Mouse (Mus musculus): ENCODE results near the gene 1700030K09Rik.
A peak's percentile ranks its signal among the peaks of the same experiment; 100 is the strongest.

The 1700030K09Rik gene

DNA sequence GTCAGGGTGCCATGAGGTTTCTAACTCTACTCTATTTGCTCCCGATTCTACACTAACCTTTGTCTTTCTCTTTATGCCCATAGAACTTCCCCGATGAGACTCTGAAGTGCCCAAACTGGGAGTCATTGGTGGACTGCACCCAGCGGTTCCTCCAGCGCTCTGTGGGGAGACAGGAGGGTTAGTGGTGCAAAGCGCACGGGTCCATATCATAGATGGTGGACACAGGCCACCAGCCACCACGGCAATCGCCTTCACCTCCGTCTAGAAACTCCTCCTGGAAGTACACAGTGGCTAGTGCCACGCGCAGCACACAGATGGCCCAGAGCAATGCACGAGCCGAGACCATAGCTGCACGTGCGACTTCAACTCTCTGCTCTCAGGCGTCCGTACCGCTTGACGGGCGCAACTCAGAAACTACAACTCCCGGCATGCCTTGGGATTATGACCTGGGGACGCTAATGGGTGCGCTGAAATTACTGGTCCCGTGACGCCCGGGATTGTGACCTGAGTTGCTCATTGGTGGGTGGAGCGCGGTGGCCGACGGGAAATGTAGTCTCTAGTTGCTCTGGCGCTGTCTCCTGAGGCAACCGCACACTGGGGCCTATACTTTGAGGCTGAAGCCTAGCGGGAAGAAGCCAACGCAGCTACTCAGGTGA is at the start of gene 1700030K09Rik, which contains the start of gene Calr3:
Gene 1700030K09Rik (plus strand): TSS at position 543 of the 656 bp plus-strand sequence.
Gene Calr3 (minus strand): TSS at position 533 of the 656 bp plus-strand sequence.
- DNase-seq: peak; percentile 100

GRCm38 (mm10) chr8:72401381-72401780 is 42.3 kb upstream of the 1700030K09Rik start:
- no peak for DNase-seq

GRCm38 (mm10) chr8:72402981-72403380 is 40.7 kb upstream of the 1700030K09Rik start:
- no peak for DNase-seq

- peak; percentile 11 for DNase-seq
These were observed 35.8 kb upstream of the 1700030K09Rik start for GRCm38 (mm10) chr8:72407878-72408277.

- DNase-seq: no peak
These were observed 34.2 kb upstream of the 1700030K09Rik start for GRCm38 (mm10) chr8:72409443-72409842.

- peak; percentile 12 for DNase-seq
These were observed 29.8 kb upstream of the 1700030K09Rik start for GRCm38 (mm10) chr8:72413839-72414238.

DNA sequence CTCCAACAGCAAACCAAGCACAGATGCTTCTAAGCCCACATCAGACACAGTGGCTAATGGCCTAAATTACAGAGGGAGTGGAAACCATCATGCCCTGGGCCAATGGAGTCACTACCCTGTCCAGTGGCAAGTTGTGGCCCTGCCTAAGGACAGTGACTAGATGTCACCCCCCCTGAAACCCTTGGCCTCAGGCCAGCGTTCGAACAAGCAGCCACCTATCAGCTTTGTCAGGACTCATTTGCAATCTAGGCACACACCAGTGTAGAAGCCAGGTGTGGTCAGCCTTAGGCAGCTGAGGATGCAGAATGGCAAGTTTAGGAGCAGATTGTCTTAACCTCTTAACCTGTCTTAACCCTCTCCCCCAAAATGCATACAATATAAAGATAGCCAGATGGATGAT is 28.4 kb upstream of the 1700030K09Rik start:
- no peak for DNase-seq

DNA sequence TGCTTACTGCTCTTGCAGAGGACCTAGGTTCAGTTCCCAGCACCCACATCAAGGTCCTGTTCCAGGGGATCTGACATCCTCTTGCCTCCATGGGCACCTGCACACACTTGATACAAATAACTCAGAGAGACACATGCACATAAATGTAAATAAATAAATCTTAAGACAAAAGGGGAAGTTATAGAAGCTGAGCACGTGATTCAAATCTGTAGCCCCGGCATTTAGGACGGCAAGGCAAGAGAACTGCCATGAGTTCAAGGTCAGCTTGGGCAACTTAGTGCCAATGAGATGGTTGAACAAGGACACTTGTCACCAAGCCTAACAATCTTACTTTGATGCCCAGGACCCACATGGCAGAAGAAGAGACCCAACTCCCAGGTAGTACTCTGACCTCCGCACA is 25.6 kb upstream of the 1700030K09Rik start:
- DNase-seq: no peak

GRCm38 (mm10) chr8:72420571-72421361 is 22.9 kb upstream of the 1700030K09Rik start:
- DNase-seq: peak; percentile 48

GRCm38 (mm10) chr8:72421362-72422335 is 22.0 kb upstream of the 1700030K09Rik start, which contains the start of gene Eps15l1:
Eps15l1 (minus strand) TSS chr8:72421460.
- DNase-seq: peak; percentile 100

GRCm38 (mm10) chr8:72422926-72423325 is 20.8 kb upstream of the 1700030K09Rik start:
- no peak for DNase-seq

GRCm38 (mm10) chr8:72429676-72430075 is 14.0 kb upstream of the 1700030K09Rik start:
- DNase-seq: peak; percentile 39

DNA sequence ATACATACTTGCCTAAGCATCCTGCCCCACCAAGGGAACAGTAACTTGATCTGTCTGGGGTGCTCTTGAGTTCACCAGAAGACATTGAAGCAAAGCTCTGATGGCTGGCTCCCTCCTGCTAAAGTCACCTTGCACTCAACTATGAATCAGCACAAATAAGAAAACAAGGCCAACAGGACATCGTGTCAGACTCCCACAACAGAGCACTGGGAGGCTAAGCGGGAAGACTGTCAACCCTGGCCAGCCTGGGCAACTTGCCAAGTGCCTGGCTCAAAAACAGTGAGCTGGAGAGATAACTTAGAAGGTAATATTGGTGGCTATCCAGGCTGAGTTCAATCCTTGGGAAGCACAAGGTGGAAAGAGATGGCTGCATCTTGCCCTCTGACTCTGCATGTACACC is 8.7 kb upstream of the 1700030K09Rik start:
- DNase-seq: peak; percentile 36

- DNase-seq: peak; percentile 50
These were observed 5.2 kb upstream of the 1700030K09Rik start for GRCm38 (mm10) chr8:72438248-72439015.

- no peak for DNase-seq
These were observed 292 bp downstream of the 1700030K09Rik start for GRCm38 (mm10) chr8:72443994-72444350.

GRCm38 (mm10) chr8:72445071-72445470 is 1.4 kb downstream of the 1700030K09Rik start:
- DNase-seq: no peak

GRCm38 (mm10) chr8:72451516-72451915 is 7.8 kb downstream of the 1700030K09Rik start:
- no peak for DNase-seq

GRCm38 (mm10) chr8:72453904-72454303 is 10.2 kb downstream of the 1700030K09Rik start:
- DNase-seq: no peak

GRCm38 (mm10) chr8:72455317-72455716 is 11.6 kb downstream of the 1700030K09Rik start:
- no peak for DNase-seq

DNA sequence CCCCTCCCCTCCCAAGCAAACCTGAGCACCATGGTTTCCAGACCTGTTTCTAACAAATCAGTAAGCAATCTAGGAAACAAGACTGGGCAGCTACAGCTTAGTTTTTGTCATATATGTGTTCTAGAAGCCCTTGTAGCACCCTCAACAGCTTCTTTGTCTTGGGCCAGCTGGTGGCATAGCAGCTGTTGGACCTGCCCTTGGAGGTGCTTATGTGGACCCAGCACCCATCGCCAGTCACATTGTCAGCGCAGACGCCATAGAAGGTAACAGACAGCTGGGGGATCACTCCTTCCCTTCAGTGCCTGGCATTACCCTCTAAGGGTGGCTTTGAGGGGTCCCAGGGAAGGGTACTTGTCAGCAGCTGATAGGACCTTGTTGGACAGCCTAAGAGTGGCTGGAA is 14.1 kb downstream of the 1700030K09Rik start:
- no peak for DNase-seq

DNA sequence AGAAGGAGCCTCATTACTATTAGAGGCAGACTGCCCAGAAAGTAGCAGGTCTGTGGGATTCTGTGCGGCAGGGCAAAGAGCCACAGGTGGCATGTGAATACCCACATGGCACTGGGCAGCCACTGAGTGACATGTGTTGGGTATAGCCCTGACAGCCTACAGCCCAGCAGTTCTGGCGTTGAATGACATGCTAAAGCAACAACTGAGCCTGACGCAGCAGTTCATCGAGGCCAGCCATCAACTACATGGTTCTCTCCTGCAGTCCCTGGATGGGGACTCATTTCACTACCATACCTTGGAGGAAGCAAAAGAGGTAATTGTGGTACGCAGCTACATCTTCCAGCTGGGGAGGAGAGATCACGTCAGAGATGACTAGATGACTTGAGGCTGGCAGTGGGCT is 14.8 kb downstream of the 1700030K09Rik start:
- DNase-seq: no peak

Data from lung, postnatal 36 days (tissue).